Mouse (Mus musculus): ENCODE measurements at regions not wholly inside any gene's neighbourhood (a gene's known extent, or its start where the extent isn't known, plus 50 kb on each side); places are given as distances from the start of the nearest gene placed in this dataset.

DNA sequence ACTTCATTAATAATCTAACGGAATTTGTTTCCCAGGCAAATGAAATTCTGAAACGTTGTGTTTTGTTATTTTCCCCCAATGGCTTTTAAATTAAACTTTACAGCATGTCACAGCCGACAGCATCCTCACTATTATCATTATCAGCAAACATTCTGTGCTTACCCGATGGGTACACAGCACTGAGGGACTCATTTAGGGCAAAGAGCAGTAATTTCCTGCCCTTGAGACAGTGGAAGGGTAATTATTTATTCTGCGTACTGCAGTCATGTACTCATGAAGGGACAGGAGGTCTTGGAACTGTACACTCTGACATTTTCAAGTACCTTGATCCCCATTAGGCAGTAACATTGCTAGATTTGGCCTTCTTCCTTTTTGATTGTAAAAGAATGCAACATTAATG, 235.5 kb upstream of the Fam3c start:
- H3K4me2 ChIP-seq (replicated peaks; ENCODE audit: low read depth): no peak overlapping the region
- ATAC-seq (ENCODE audit: low FRiP score, low TSS enrichment): no peak
- H3K27ac ChIP-seq (replicated peaks): no peak overlapping the region
- no peak overlapping the region for H3K9ac ChIP-seq (ENCODE audit: low read length)
- DNase-seq (ENCODE audit: low spot score): no peak
- 65% methylated on average over 5 of the region's 5 CpGs for WGBS
- no peaks in the 10 kb centered on the region for H3K9me3 ChIP-seq (ENCODE audit: control insufficient read depth, low read length)
- no peak for TF ChIP-seq CTCF (IDR thresholded peaks at IDR 0.05; ENCODE audit: low read depth)
- TF ChIP-seq EP300 (optimal IDR thresholded peaks at IDR 0.05): no peak
- H3K36me3 ChIP-seq (ENCODE audit: control insufficient read depth, insufficient read depth, low read length): no peaks in the 10 kb centered on the region
- H3K27me3 ChIP-seq (ENCODE audit: control insufficient read depth, insufficient read depth, low read length): no peaks in the 10 kb centered on the region
- no peak overlapping the region for H3K4me3 ChIP-seq (ENCODE audit: low read depth, low read length)
- H3K4me1 ChIP-seq (replicated peaks; ENCODE audit: control insufficient read depth, insufficient read depth): no peaks in the 10 kb centered on the region

DNA sequence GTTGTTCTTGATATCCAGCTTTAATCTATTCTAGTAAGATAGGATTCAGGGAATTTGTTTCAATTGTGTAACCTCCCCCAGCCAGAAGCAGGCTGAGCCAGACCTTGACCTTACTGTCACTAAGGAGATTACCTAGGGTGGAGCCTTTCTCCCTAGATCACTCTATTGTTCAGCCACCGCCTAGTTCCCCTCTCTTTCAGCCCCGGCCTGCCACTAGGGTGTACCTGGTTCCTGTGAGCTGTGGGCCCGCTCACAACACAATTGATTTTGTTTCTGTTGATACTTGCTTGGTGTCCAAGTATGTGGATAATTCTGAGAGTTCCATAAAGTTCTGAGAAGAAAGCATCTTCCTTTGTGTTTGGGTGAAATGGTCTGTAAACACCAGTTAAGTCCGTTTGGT, 228.8 kb upstream of the Fam3c start:
- H3K9me3 ChIP-seq (ENCODE audit: control insufficient read depth, low read length): no peaks in the 10 kb centered on the region
- DNase-seq (ENCODE audit: low spot score): no peak
- TF ChIP-seq EP300 (optimal IDR thresholded peaks at IDR 0.05): no peak
- TF ChIP-seq CTCF (IDR thresholded peaks at IDR 0.05; ENCODE audit: low read depth): no peak
- no peaks in the 10 kb centered on the region for H3K36me3 ChIP-seq (ENCODE audit: control insufficient read depth, insufficient read depth, low read length)
- no peak overlapping the region for H3K4me3 ChIP-seq (ENCODE audit: low read depth, low read length)
- no peak overlapping the region for H3K4me2 ChIP-seq (replicated peaks; ENCODE audit: low read depth)
- H3K4me1 ChIP-seq (replicated peaks; ENCODE audit: control insufficient read depth, insufficient read depth): no peaks in the 10 kb centered on the region
- 51% methylated on average over 4 of the region's 4 CpGs for WGBS
- no peaks in the 10 kb centered on the region for H3K27me3 ChIP-seq (ENCODE audit: control insufficient read depth, insufficient read depth, low read length)
- no peak overlapping the region for H3K9ac ChIP-seq (ENCODE audit: low read length)
- no peak overlapping the region for H3K27ac ChIP-seq (replicated peaks)
- no peak for ATAC-seq (ENCODE audit: low FRiP score, low TSS enrichment)

GRCm38 (mm10) chr6:22572925-22573324, 216.9 kb upstream of the Fam3c start:
- Histone ChIP-seq H3K4me3 (ENCODE audit: low read depth, low read length) (no peak overlapping the region), H3K9me3 (ENCODE audit: control insufficient read depth, low read length) (no peaks in the 10 kb centered on the region), H3K4me2 (replicated peaks; ENCODE audit: low read depth) (no peak overlapping the region), H3K36me3 (ENCODE audit: control insufficient read depth, insufficient read depth, low read length) (no peaks in the 10 kb centered on the region), H3K27ac (replicated peaks) (no peak overlapping the region), H3K27me3 (ENCODE audit: control insufficient read depth, insufficient read depth, low read length) (no peaks in the 10 kb centered on the region), H3K4me1 (replicated peaks; ENCODE audit: control insufficient read depth, insufficient read depth) (no peaks in the 10 kb centered on the region), H3K9ac (ENCODE audit: low read length) (no peak overlapping the region)
- WGBS: 46% methylated on average over 1 of the region's 1 CpGs
- TF ChIP-seq EP300 (optimal IDR thresholded peaks at IDR 0.05) (no peak), CTCF (IDR thresholded peaks at IDR 0.05; ENCODE audit: low read depth) (no peak)
- ATAC-seq (ENCODE audit: low FRiP score, low TSS enrichment) (no peak), DNase-seq (ENCODE audit: low spot score) (no peak)

- H3K9me3 ChIP-seq (ENCODE audit: control insufficient read depth, low read length): no peaks in the 10 kb centered on the region
- ATAC-seq (ENCODE audit: low FRiP score, low TSS enrichment) (no peak), DNase-seq (ENCODE audit: low spot score) (no peak)
- H3K4me1 ChIP-seq (replicated peaks; ENCODE audit: control insufficient read depth, insufficient read depth): no peaks in the 10 kb centered on the region
- H3K27ac ChIP-seq (replicated peaks): no peak overlapping the region
- no peak overlapping the region for H3K4me3 ChIP-seq (ENCODE audit: low read depth, low read length)
- H3K27me3 ChIP-seq (ENCODE audit: control insufficient read depth, insufficient read depth, low read length): no peaks in the 10 kb centered on the region
- no peak overlapping the region for H3K4me2 ChIP-seq (replicated peaks; ENCODE audit: low read depth)
- TF ChIP-seq CTCF (IDR thresholded peaks at IDR 0.05; ENCODE audit: low read depth): no peak
- TF ChIP-seq EP300 (optimal IDR thresholded peaks at IDR 0.05): no peak
- WGBS: 67% methylated on average over 9 of the region's 9 CpGs
- no peaks in the 10 kb centered on the region for H3K36me3 ChIP-seq (ENCODE audit: control insufficient read depth, insufficient read depth, low read length)
- no peak overlapping the region for H3K9ac ChIP-seq (ENCODE audit: low read length)
Observed at GRCm38 (mm10) chr6:22567891-22568290, 211.8 kb upstream of the Fam3c start.

- Histone ChIP-seq H3K4me3 (ENCODE audit: low read depth, low read length) (no peak overlapping the region), H3K27me3 (ENCODE audit: control insufficient read depth, insufficient read depth, low read length) (no peaks in the 10 kb centered on the region), H3K9ac (ENCODE audit: low read length) (no peak overlapping the region), H3K27ac (replicated peaks) (no peak overlapping the region), H3K4me1 (replicated peaks; ENCODE audit: control insufficient read depth, insufficient read depth) (no peaks in the 10 kb centered on the region), H3K9me3 (ENCODE audit: control insufficient read depth, low read length) (no peaks in the 10 kb centered on the region), H3K4me2 (replicated peaks; ENCODE audit: low read depth) (no peak overlapping the region), H3K36me3 (ENCODE audit: control insufficient read depth, insufficient read depth, low read length) (no peaks in the 10 kb centered on the region)
- TF ChIP-seq CTCF (IDR thresholded peaks at IDR 0.05; ENCODE audit: low read depth) (no peak), EP300 (optimal IDR thresholded peaks at IDR 0.05) (no peak)
- DNase-seq (ENCODE audit: low spot score): no peak
- ATAC-seq (ENCODE audit: low FRiP score, low TSS enrichment): no peak
- WGBS: 79% methylated on average over 13 of the region's 13 CpGs
Observed at GRCm38 (mm10) chr6:22548296-22549245, 192.5 kb upstream of the Fam3c start.

- no peak overlapping the region for H3K27ac ChIP-seq (replicated peaks)
- WGBS: 52% methylated on average over 2 of the region's 2 CpGs
- no peak overlapping the region for H3K9ac ChIP-seq (ENCODE audit: low read length)
- no peaks in the 10 kb centered on the region for H3K36me3 ChIP-seq (ENCODE audit: control insufficient read depth, insufficient read depth, low read length)
- no peak for TF ChIP-seq CTCF (IDR thresholded peaks at IDR 0.05; ENCODE audit: low read depth)
- no peak for TF ChIP-seq EP300 (optimal IDR thresholded peaks at IDR 0.05)
- ATAC-seq (ENCODE audit: low FRiP score, low TSS enrichment) (no peak), DNase-seq (ENCODE audit: low spot score) (peak; percentile 20)
- no peaks in the 10 kb centered on the region for H3K4me1 ChIP-seq (replicated peaks; ENCODE audit: control insufficient read depth, insufficient read depth)
- no peaks in the 10 kb centered on the region for H3K27me3 ChIP-seq (ENCODE audit: control insufficient read depth, insufficient read depth, low read length)
- no peak overlapping the region for H3K4me3 ChIP-seq (ENCODE audit: low read depth, low read length)
- H3K4me2 ChIP-seq (replicated peaks; ENCODE audit: low read depth): no peak overlapping the region
- no peaks in the 10 kb centered on the region for H3K9me3 ChIP-seq (ENCODE audit: control insufficient read depth, low read length)
Observed at GRCm38 (mm10) chr6:22541603-22542002, 185.6 kb upstream of the Fam3c start.

Data from stomach, postnatal 0 days (tissue).